Mouse (Mus musculus) gastrocnemius, adult 2 months (tissue): ENCODE measurements around the gene Mrpl42. TPM values are rescaled to one million over a fixed set of nuclear protein-coding genes. Genes with fewer than 3 reads are reported as not detected.

Source experiments
- DNase-seq: peaks from one replicate; pipeline ENCODE4 v3.0.0; 2022
- H3K27ac ChIP-seq: fragments of 200-600 bp; 2 replicates; pipeline ENCODE4 v1.8.1; 2022; ENCODE audit warnings: mild to moderate bottlenecking
- H3K4me3 ChIP-seq: fragments of 200-600 bp; 2 replicates; pipeline ENCODE4 v1.8.1; 2022; ENCODE audit warnings: mild to moderate bottlenecking, moderate library complexity
- CTCF ChIP-seq: fragments of 200-600 bp; IDR thresholded peaks from 2 replicates; pipeline ENCODE4 v1.8.1; 2022; ENCODE audit warnings: antibody characterized with exemption, mild to moderate bottlenecking, moderate library complexity
- intact Hi-C: fragments of 180-260 bp; cut with DNase I; formaldehyde crosslinking; loops from one replicate; pipeline ENCODE4 v1.15.1; 2025
- total RNA-seq, 2 experiments: library from RNA; stranded (reverse); gene quantifications; 2 replicates each; pipeline ENCODE4 v1.2.3; 2021

Gene Mrpl42
- total RNA-seq, 2 experiments from 2014 or later, result 307 to 392 TPM

GRCm38 (mm10) chr10:95440566-95440965 lies 61.2 kb downstream of the Mrpl42 start:
- H3K27ac ChIP-seq, result no peak overlapping the region
- no peak overlapping the region for H3K4me3 ChIP-seq
- TF ChIP-seq CTCF, result no peak
- intact Hi-C loops, result no loop called here
- no peak for DNase-seq

GRCm38 (mm10) chr10:95439718-95440339 lies 61.9 kb downstream of the Mrpl42 start:
- H3K4me3 ChIP-seq, result no peak overlapping the region
- H3K27ac ChIP-seq, result no peak overlapping the region
- no peak for DNase-seq
- no peak for TF ChIP-seq CTCF
- intact Hi-C loops, result no loop called here

- Histone ChIP-seq H3K4me3 (no peak overlapping the region), H3K27ac (no peak overlapping the region)
- TF ChIP-seq CTCF, result no peak
- intact Hi-C loops, result no loop called here
- no peak for DNase-seq
Measured at GRCm38 (mm10) chr10:95438941-95439340, 62.8 kb downstream of the Mrpl42 start.

Other genes with a start within 250 kb of the Mrpl42 start
- 1 to 10 TPM; 8.6 to 9.8 TPM for gene Cradd, start 177.8 kb downstream of the Mrpl42 start, total RNA-seq
- gene Socs2, start 84.8 kb downstream of the Mrpl42 start, total RNA-seq, result 10 to 100 TPM; 18.0 to 26.9 TPM
- gene Ube2n, start 13.2 kb upstream of the Mrpl42 start, total RNA-seq, result 10 to 100 TPM; 71.3 to 75.6 TPM
- gene Nudt4, start 62.2 kb upstream of the Mrpl42 start, total RNA-seq, result 100 to 1,000 TPM; 182 to 332 TPM
- gene Anapc15-ps, start 171.5 kb upstream of the Mrpl42 start, total RNA-seq, result not detected